Mouse (Mus musculus) inflammation-experienced regulatory T-cells, adult 6 months (primary cell): ENCODE measurements around the gene Osm. TPM values are rescaled to one million over a fixed set of nuclear protein-coding genes. Genes with fewer than 3 reads are reported as not detected.

Source experiments
- ATAC-seq: one replicate; pipeline ENCODE4 v1.8.0; 2017
- polyA plus RNA-seq, 3 experiments: library from polyadenylated mRNA; unstranded; fragments of 100-300 nt; shearing (Covaris generic); gene quantifications; one replicate each; pipeline ENCODE4 v1.2.1; 2017

The Osm gene
- polyA plus RNA-seq, 3 experiments from 2014 or later = 11.2 to 23.6 (median 16.6) TPM

GRCm38 (mm10) chr11:4240151-4240550 is 3.9 kb downstream of the Osm start:
- no peak for ATAC-seq

DNA sequence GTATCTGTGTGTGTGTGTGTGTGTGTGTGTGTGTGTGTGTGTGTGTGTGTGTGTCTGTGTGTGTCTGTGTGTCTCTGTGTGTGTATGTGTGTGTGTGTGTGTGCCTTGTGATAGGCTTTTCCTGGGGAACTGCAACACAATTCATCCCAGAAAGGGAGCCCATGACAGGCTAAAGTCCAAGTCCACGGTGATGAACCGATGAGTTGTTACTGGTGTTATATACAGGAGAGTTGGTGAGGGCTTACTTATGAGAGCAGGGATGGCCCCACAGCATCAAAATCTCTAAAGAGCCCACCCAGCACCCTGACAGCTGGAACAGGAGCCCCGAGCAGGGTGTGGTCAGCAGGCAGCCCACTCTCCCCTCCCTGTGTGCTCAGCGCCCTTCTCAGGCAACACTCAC is 5.0 kb downstream of the Osm start:
- ATAC-seq = no peak

DNA sequence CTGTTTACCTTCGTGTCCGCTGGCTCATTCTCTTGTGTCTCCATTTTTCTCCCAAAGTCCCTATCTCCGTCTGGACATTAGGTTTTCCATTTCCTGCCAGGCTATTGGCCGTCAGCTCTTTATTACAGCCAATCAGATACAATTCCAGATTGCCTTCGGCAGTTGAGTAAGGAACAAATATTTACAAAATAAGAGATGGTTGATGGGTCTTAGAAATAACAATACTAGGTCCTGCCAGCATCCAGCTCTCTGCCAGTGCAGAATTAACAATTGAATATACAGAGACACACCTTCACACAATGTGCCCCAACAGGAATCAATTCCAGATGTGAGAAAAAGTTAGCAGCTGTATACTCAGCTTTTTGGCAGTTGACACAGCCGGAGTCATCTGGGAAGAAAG is 9.9 kb downstream of the Osm start:
- ATAC-seq = no peak

GRCm38 (mm10) chr11:4246623-4247022 is 10.4 kb downstream of the Osm start:
- ATAC-seq = peak; percentile 77

GRCm38 (mm10) chr11:4247201-4247959 is 11.2 kb downstream of the Osm start:
- ATAC-seq = peak; percentile 72

GRCm38 (mm10) chr11:4249151-4249550 is 12.9 kb downstream of the Osm start:
- no peak for ATAC-seq

GRCm38 (mm10) chr11:4250290-4250689 is 14.1 kb downstream of the Osm start:
- no peak for ATAC-seq

- ATAC-seq = no peak
Measured at GRCm38 (mm10) chr11:4251376-4251775, 15.2 kb downstream of the Osm start.

DNA sequence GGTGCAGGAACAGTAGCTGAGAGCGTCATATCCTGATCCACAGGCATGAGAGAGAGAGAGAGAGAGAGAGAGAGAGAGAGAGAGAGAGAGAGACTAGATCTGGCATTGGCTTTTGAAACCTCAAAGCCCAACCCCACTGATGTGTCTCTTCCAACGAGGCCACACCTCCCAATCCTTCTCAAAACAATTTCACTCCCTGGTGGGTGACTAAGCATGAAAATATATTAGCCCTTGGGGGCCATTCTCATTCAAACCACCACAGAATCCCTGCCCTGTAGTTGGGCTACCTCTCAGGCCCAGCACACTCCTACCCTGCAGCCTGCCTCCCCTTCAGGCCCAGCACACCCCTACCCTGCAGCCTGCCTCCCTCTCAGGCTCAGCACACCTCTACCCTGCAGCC is 16.7 kb downstream of the Osm start:
- no peak for ATAC-seq

DNA sequence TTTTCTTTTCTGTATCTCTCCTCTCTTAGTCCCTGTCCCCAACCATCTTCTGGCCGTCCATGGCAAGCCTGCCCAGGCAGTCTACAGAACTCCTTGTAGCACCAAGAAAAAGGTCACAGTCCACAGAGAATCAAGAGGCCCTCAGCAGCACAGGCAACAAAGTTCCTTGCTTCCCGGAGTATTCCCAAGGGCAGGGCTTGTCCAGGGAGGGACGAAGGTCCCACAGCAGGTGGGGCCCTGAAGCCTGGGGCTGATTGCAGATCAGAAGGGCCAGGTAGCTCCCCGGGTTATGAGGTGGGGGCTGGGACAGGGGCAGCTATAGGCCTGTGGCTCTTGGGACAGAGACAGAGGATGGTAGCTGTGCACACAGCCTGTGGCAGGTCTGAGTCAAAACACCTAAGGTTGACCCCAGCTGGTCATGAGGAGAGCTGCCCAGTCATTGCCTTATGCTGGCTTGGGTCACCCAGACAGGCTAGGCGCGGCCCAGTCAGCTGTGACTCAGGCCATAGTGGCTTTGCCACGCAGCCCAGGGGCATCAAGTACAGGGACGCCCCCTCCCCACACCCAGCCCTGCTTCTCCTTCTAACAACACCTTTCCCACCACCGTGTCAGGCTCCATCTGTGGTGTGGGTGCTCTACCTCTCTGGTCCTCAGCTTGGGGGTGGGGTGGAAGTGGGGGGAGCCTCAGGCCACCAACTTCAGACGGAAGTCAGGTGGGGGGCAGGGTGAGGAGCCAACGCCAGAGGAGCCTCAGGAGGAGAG is 20.8 kb downstream of the Osm start, which contains the start of gene Lif:
Gene Lif, plus strand, starts transcription at position 712 of the 762 bp plus-strand sequence.
- no peak for ATAC-seq

GRCm38 (mm10) chr11:4257756-4258155 is 21.5 kb downstream of the Osm start:
- ATAC-seq = no peak

DNA sequence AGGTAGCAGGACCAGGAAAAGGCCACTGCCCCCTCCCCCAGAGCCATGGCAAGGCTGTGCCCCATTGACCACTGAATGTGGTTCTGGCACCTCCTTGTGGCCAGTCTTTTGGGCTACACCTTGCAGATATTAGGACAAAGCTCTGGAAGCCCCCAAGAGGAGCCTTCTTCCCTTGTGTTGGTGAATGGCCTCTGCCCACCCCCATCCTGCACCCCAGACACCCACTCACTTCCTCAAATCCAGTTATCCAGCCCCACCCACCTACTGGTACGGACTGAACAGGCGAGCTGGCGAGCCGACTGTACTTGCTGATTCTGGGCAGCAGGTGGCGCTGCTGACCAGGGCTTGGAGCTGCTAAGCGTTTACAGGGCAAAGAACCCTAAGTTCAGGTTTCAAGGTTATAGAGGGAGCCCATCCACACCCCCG is 22.4 kb downstream of the Osm start:
- ATAC-seq = peak; percentile 68

- peak; percentile 9 for ATAC-seq
Measured at GRCm38 (mm10) chr11:4260463-4261187, 24.4 kb downstream of the Osm start.

GRCm38 (mm10) chr11:4261188-4261494 is 24.9 kb downstream of the Osm start:
- ATAC-seq = peak; percentile 63

DNA sequence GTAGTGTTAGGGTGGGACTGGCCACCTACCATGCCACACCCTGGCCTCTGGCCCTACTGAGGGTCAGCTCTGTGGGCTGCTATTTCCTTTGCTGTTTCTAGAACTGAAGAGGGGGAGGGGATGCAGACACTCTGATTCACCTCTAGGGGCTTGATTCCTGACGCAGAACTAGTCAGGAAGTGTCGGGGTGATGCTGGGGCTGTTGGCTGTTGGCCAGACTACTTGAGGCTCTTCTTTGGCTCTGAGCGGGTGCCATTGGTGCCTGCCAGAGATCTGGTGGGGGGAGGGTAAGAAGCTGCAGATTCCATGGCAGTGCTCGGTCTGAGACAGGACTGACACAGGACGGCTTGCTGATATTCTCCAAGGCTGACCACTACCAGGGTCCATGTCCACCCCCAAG is 25.7 kb downstream of the Osm start:
- peak; percentile 51 for ATAC-seq

DNA sequence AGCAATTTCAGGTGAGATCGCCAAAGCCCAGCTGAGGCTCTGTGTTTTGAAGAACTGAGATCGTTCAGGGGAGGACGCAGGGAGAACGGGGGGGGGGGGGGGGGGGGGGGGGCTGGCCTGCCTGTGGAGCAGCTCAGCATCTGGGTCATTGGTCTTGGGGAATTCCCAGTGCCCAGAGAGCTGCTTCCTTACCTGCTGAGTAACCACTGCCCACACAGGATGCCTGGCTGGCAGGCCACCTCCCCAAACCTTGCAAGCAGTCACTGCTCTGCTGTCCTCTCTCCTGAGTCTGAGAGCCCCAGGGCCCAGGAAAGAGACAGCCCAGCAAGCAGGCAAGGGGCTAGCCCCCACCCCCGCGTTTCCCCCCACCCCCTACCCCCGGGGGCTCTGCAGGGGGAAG is 26.6 kb downstream of the Osm start:
- no peak for ATAC-seq

- no peak for ATAC-seq
Measured at GRCm38 (mm10) chr11:4263296-4263695, 27.1 kb downstream of the Osm start.

GRCm38 (mm10) chr11:4264066-4264465 is 27.8 kb downstream of the Osm start:
- no peak for ATAC-seq

DNA sequence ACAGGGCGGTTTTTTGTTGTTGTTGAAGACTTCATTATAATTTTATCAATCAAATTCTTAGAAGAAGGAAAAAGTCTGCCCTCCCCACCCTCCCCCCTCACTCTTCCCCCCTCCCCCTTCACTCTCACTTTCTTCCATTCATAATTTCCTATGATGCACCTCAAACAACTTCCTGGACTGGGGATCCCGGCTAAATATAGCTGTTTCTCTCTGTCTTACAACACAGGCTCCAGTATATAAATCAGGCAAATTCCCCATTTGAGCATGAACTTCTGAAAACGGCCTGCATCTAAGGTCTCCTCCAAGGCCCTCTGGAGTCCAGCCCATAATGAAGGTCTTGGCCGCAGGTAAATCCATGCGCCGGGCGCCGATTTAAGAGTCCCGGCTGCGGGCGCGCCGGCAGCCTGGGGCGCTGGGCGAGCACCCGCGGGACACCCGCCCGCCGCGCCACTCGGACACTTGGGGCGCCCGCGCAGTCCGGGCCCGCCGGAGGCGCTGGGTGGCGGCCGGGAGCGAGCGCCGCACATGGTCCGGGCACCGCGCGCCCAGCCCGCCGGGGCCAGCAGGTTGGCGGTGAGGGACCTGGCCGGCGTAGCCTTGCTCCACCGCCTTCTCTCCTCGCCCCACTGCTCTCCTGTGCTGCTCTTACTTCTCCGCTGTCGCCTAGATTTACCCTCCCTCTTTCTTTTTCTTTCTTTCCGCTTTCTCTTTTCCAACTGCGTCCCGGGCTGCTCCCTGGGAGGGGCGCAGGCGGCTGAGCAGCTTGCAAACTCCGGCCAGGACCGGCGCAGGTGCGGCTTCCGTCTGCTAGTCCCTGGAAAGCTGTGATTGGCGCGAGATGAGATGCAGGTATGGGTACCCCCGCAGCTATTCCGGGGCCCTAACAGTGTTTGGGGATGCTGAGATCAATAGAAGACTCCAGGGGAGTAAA is 30.3 kb downstream of the Osm start:
- peak; percentile 19 for ATAC-seq

DNA sequence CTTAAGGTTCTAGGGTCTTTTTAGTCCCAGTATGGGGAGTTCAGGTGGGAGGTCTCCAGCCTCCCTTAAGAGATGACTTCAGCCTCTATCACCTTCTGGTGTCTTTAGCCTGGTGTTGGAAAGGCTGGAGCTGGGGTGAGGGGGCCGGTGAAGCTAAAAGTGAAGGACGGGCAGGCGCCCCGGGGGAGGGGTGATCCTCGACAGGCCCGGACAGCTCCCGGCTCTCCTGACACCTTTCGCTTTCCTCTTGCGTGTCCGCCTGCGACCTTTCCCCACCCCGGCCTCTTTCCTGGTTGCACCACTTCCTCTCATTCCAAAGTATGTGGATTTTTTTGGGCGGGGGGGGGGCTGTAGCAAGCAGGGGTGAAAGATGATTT is 31.0 kb downstream of the Osm start:
- no peak for ATAC-seq

DNA sequence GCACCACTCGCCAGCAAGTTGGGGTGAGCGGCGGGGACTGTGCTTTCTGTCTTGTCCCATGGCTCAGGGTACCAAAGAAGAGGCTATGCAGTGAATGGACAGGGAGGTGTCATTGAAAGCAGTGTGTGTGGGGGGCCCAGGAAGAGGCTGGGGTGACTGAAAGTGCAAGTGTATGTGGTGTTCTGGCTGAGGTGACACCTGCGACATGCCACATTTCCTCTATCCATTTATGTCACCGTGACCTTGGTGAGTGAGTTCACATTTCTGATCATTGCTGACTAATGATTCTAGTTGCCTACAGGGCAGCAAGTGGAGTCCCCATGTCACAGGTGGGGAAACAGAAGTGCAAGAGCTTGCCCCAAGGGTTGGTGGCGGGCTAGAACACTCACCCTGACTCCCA is 32.3 kb downstream of the Osm start:
- peak; percentile 62 for ATAC-seq

GRCm38 (mm10) chr11:4270744-4271459 is 34.7 kb downstream of the Osm start:
- no peak for ATAC-seq
